Mouse (Mus musculus) midbrain, embryonic 15.5 days (tissue): ENCODE results near the gene Aagab. TPM values are rescaled to one million over a fixed set of nuclear protein-coding genes. Genes with fewer than 3 reads are reported as not detected.

Source experiments
- ATAC-seq: fragments of 200-750 bp; cut with Nextera tagmentation; replicated peaks from 2 replicates; pipeline ENCODE4 v1.8.0; 2017; ENCODE audit warnings: moderate TSS enrichment
- H3K27ac ChIP-seq: fragments of 300-500 bp; sonication (generic); 2 replicates; pipeline ENCODE4 v1.5.1; 2015; ENCODE audit warnings: mild to moderate bottlenecking, inconsistent platforms
- H3K27me3 ChIP-seq: fragments of 300-500 bp; sonication (generic); replicated peaks from 2 replicates; pipeline ENCODE4 v1.6.1; 2015; ENCODE audit warnings: inconsistent platforms
- H3K36me3 ChIP-seq: fragments of 300-500 bp; sonication (generic); replicated peaks from 2 replicates; pipeline ENCODE4 v1.6.1; 2015; ENCODE audit warnings: inconsistent platforms
- H3K4me1 ChIP-seq: fragments of 300-500 bp; sonication (generic); 2 replicates; pipeline ENCODE4 v1.6.1; 2015; ENCODE audit warnings: inconsistent platforms
- H3K4me2 ChIP-seq: fragments of 300-500 bp; sonication (generic); 2 replicates; pipeline ENCODE4 v1.6.1; 2015; ENCODE audit warnings: inconsistent platforms, mild to moderate bottlenecking, moderate library complexity
- H3K4me3 ChIP-seq: fragments of 300-500 bp; sonication (generic); 2 replicates; pipeline ENCODE4 v1.5.1; 2015; ENCODE audit warnings: mild to moderate bottlenecking, inconsistent platforms
- H3K9ac ChIP-seq: fragments of 300-500 bp; sonication (generic); 2 replicates; pipeline ENCODE4 v1.6.1; 2015; ENCODE audit warnings: mild to moderate bottlenecking, inconsistent platforms
- H3K9me3 ChIP-seq: fragments of 300-500 bp; sonication (generic); 2 replicates; pipeline ENCODE4 v1.6.1; 2016; ENCODE audit warnings: inconsistent platforms
- WGBS: fragments of 180-500 bp; shearing (Covaris S2); methylation state at CpG from one replicate; pipeline ENCODE4 v1.1.7; 2015; ENCODE audit warnings: mixed read lengths; 5-methylcytosine and 5-hydroxymethylcytosine counted together
- polyA plus RNA-seq: library from polyadenylated mRNA; unstranded; fragments of >200 nt; fragmentation: Nextera tagmentation; extraction: Ambion mirVana; gene quantifications from 2 replicates; pipeline ENCODE4 v1.2.1, GENCODE M21; 2015

Aagab gene
- polyA plus RNA-seq, 1 experiment from 2014 or later: 61.0 TPM

DNA sequence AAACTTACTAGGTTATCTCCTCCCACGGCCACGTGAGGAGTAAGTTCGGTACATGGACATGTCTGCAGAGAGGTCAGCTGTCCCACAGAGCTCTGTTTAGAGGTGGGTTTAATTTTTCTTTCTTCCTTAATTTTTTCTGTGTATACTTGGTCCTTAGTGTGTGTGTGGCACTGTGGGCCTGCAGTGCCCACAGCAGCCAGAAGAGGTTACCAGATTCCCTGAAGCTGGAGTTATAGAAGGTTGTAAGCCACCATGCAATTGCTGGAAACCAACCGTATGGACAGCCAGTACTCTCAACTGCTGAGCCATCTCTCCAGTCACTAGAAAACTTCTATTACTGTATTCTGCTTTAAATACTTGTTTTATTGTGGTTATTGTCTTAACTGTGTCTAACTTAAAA, 29.6 kb downstream of the Aagab start:
- Histone ChIP-seq H3K36me3 (peaks cover 4% of the 10 kb centered on the region; the same call in 1 of the 2 replicates), H3K27ac (no peak overlapping the region), H3K4me2 (no peak overlapping the region), H3K4me3 (no peak overlapping the region), H3K9me3 (no peaks in the 10 kb centered on the region), H3K9ac (no peak overlapping the region), H3K27me3 (no peaks in the 10 kb centered on the region), H3K4me1 (no peaks in the 10 kb centered on the region)
- no peak for ATAC-seq
- WGBS: 65% methylated on average over 4 of the region's 4 CpGs

DNA sequence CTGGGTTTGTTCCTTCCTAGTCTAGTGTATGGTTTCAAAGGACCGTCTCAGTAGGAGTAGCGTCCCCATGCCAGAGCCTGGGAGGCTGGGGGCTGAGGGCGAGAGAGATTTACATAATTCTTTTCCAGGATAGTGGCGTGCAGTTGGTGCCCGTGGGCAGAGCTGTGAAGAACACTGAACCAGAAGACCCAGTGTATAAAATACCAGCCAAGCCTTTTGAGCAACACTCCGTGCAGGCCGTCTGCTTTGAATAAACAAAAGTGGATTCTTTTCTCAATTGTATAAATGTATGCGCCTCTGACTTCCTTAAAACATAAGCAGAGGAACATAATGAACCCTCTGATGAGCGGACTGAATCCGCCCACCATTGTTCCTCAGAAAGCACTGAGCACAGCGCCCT, 30.5 kb downstream of the Aagab start:
- Histone ChIP-seq H3K4me2 (no peak overlapping the region), H3K4me3 (no peak overlapping the region), H3K4me1 (no peaks in the 10 kb centered on the region), H3K36me3 (peaks cover 9% of the 10 kb centered on the region; the same call in 1 of the 2 replicates), H3K9me3 (no peaks in the 10 kb centered on the region), H3K9ac (no peak overlapping the region), H3K27me3 (no peaks in the 10 kb centered on the region), H3K27ac (no peak overlapping the region)
- 24% methylated on average over 11 of the region's 11 CpGs for WGBS
- ATAC-seq: no peak

DNA sequence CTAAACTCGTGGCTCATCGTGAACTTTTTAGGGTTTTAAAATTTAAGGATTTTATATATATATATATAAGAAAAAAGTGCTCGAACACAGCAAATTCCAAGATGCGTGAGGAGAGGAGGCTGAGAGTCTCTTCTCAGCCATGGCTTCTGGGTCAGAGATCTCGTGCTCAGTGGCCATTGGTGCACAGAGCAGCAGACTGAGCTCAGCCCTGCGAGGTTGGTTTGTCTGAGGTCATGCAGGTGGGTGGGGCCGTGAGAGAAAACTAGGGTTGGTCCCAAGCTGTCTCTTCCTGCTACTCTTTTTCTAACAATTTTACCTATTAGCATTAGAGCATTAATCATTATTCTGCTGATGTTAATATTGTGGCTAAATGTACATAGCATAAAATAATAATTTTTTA, 30.9 kb downstream of the Aagab start:
- peaks cover 9% of the 10 kb centered on the region; the same call in 1 of the 2 replicates for H3K36me3 ChIP-seq
- no peak for ATAC-seq
- 50% methylated on average over 7 of the region's 7 CpGs for WGBS

DNA sequence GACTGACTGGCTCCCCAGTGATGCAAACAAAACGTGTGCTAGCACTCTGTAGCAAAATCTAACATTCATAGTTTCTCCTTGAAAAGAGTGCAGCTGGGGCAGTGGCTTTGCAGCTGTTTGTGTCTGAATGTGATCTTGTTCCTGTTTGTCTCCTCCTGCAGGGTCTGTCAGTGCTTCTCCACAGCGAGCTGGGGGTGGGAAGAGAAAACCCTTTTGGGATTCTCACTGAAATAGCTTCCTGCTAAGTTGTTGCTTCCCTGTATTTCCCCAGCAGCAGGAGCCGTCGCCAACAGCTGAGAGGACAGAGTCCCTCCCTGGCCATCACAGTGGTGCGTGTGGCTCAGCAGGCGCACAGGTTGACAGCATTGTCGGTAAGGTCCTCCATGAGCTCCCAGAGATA, 33.7 kb downstream of the Aagab start:
- H3K9me3 ChIP-seq: no peaks in the 10 kb centered on the region
- H3K27me3 ChIP-seq: no peaks in the 10 kb centered on the region
- 0 out of 2 replicates have a peak, but pooled peaks cover 5% of the 10 kb centered on the region for H3K36me3 ChIP-seq
- no peaks in the 10 kb centered on the region for H3K4me1 ChIP-seq
- H3K4me3 ChIP-seq: no peak overlapping the region
- no peak overlapping the region for H3K4me2 ChIP-seq
- ATAC-seq: no peak
- 70% methylated on average over 7 of the region's 7 CpGs for WGBS
- no peak overlapping the region for H3K9ac ChIP-seq
- no peak overlapping the region for H3K27ac ChIP-seq

More for the DNA sequence above, 30.9 kb downstream of the Aagab start:
- Histone ChIP-seq H3K4me3 (no peak overlapping the region), H3K27me3 (no peaks in the 10 kb centered on the region), H3K9me3 (no peaks in the 10 kb centered on the region), H3K4me2 (no peak overlapping the region), H3K27ac (no peak overlapping the region), H3K9ac (no peak overlapping the region), H3K4me1 (no peaks in the 10 kb centered on the region)

DNA sequence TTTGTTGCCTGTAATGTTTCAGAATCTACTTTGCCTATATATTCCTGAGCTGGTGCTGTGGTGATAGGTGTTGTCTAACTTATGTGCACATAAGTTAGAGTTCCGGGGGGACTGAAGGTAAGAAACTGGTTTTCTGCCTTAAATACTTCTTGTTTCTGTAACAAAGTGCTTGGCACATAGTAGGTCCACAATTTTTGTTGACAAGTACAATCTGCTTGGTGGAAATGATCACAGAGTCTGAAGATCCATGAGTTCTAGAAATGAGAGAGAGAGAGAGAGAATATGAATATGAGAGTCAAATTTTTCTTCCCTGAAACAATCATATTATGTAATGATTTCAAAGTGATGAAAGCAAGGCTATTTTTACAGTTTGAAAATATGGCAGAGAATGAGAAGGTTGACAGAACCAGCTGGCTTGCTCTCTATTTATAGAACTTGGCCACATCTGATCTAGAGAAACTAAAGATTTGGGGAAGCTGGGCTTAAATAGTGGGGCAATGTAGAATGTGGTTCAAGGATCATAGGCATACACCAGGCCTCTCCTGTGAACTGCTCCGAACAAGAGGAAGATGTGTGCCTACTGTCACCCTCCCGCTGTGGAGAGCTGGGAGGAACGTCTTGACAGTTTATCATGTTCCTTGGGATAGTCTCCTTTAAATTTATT, 39.7 kb downstream of the Aagab start:
- H3K27me3 ChIP-seq: no peaks in the 10 kb centered on the region
- no peak overlapping the region for H3K9ac ChIP-seq
- H3K4me1 ChIP-seq: no peaks in the 10 kb centered on the region
- H3K4me3 ChIP-seq: no peak overlapping the region
- no peaks in the 10 kb centered on the region for H3K9me3 ChIP-seq
- H3K27ac ChIP-seq: no peak overlapping the region
- ATAC-seq: no peak
- H3K36me3 ChIP-seq: 0 out of 2 replicates have a peak, but pooled peaks cover 5% of the 10 kb centered on the region
- H3K4me2 ChIP-seq: no peak overlapping the region
- 92% methylated on average over 4 of the region's 4 CpGs for whole genome bisulfite sequencing

DNA sequence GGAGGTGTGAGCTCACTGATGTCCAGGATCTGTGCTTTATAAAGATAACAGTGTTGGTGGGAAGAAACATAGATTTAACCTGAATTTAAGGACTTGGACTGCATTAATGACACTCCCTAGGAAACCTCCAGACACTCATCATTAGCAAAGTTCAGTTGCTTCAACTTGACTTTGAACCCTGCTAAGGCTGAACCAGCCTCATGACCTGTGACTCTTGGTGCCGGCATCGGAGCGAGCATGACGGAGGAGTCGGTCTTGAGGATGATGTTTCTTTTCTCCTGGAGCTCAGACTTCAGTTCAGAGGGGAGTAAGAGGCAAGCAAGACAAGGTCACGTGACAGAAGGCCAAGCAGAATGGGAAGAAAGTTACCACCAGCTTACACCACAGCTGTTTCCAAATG, 41.6 kb downstream of the Aagab start:
- WGBS: 92% methylated on average over 6 of the region's 6 CpGs
- Histone ChIP-seq H3K4me3 (no peak overlapping the region), H3K9ac (no peak overlapping the region), H3K27me3 (no peaks in the 10 kb centered on the region), H3K27ac (no peak overlapping the region), H3K4me2 (no peak overlapping the region), H3K4me1 (no peaks in the 10 kb centered on the region), H3K9me3 (no peaks in the 10 kb centered on the region), H3K36me3 (no peaks in the 10 kb centered on the region)
- no peak for ATAC-seq

DNA sequence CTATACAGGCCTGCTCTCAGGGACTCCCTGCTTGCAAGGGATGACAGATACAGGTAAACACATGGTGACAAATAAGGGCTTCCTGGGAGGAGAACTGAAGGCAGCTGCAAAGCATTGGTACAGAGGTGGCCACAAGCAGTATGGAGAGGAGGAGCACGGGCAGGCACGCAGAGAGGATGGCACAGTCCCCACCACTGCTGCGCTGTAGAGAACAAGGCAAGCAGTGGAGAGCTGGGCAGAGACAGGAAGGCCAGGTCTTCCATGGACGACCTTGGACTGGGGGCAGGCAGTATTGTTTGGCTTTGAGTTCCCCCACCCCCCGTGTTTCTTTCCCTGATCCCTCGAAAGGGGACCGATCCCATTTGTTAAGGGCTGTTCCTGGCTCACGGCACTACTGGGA, 42.6 kb downstream of the Aagab start:
- Histone ChIP-seq H3K36me3 (no peaks in the 10 kb centered on the region), H3K9me3 (no peaks in the 10 kb centered on the region), H3K4me2 (no peak overlapping the region), H3K4me3 (no peak overlapping the region), H3K27ac (no peak overlapping the region), H3K27me3 (no peaks in the 10 kb centered on the region), H3K9ac (no peak overlapping the region), H3K4me1 (no peaks in the 10 kb centered on the region)
- no peak for ATAC-seq
- WGBS: 85% methylated on average over 8 of the region's 8 CpGs

DNA sequence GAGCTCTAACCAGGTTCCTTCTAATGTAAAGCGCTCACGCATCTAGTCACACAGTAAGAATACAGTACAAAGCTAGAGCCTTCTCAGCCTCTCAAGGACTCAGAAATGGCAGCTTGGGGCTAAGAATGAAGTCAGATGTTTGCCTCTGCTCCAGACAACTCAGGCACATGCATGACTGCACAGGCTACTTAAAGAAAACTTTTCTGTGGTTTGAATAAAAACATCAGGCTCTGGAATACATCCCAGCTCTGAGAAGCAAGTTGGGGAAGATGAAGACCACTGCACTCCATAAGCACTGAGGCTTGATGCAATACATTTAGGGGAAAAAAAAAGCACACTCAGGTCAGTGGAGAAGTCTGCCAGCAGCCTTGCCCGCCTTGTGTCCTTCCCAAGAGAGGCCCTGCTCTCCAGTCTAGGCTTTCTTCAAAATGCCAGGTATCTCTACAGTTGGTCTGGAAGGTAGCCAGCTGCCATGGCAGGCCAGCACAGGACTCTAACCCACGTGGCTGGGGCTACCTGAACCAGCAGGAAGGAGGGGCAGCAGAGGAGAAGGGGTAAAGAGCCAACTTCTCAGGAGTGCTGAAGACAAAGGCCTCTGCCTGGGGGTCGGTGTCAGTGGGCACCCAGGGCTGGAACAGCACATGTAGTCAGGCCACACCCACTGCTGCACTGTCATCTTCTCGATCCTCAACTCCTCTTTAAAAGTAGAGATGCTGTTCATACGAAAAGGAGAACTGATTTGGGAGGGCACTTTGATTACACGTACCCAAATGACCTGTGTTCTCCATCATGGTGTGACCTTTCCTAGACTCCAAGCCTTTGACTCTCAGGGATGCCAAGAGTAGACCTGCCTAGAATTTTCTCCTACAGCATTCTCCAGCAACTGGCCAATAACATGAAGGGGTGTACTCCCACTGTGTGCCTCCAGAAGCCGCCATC, 45.4 kb downstream of the Aagab start:
- H3K27me3 ChIP-seq: no peaks in the 10 kb centered on the region
- H3K27ac ChIP-seq: no peak overlapping the region
- ATAC-seq: no peak
- no peaks in the 10 kb centered on the region for H3K36me3 ChIP-seq
- 85% methylated on average over 9 of the region's 9 CpGs for WGBS
- H3K9me3 ChIP-seq: no peaks in the 10 kb centered on the region
- no peak overlapping the region for H3K4me3 ChIP-seq
- no peak overlapping the region for H3K9ac ChIP-seq
- H3K4me2 ChIP-seq: no peak overlapping the region
- peaks cover 9% of the 10 kb centered on the region for H3K4me1 ChIP-seq

DNA sequence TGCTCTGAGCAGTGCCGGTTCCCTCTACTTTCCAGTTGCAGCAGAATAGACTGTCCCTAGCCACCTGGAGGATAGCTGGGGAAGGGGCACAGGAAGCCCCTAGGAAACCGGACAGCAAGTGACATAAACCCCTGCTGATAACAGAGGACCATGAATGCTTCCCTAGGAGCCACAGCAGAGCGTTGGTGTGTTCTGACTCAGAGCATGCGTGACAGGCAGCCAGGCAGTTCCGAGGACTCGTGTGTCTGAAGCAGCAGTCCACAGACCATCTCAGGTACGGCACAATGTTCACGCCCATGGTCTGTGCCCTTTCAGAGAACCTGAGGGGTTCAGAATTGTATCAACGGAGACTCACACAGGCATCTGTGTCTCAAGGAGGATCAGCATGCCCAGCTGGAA, 46.1 kb downstream of the Aagab start:
- no peak overlapping the region for H3K27ac ChIP-seq
- H3K27me3 ChIP-seq: no peaks in the 10 kb centered on the region
- ATAC-seq: no peak
- peaks cover 16% of the 10 kb centered on the region for H3K4me1 ChIP-seq
- no peaks in the 10 kb centered on the region for H3K36me3 ChIP-seq
- WGBS: 83% methylated on average over 9 of the region's 9 CpGs
- no peak overlapping the region for H3K4me3 ChIP-seq
- no peaks in the 10 kb centered on the region for H3K9me3 ChIP-seq
- no peak overlapping the region for H3K4me2 ChIP-seq
- H3K9ac ChIP-seq: no peak overlapping the region

DNA sequence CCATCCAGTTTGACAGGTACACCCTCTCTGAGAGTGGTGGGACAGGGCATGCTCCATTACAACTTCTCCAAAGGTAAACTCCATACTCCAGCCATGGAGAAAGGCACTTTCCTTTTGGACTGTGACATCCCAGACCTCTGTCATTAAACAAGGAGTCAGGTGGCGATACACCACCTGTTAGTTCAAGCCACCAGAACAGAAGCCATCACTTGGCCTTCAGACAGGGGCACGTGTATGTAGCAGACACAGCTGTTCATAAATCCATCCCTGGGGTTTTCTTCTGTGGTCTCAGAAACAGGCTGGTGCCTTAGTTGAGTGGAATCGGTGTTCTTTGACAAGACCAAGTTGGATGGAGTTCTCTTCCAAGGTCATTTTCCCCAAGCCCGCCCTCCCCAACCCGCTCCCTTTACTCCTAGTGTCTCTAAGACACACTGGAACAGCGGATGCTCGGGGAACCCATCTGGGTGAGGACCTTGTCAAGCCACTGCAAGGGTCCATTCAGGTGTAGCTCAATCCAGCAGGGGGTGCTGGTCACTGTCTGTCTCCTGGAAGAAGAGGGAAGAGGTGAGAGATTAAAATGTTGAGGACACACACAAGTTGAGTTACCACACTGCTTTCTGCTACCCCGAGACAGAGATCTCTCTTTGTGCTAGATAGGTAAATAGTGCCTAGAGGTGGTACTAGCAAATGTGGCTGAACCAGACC, 47.5 kb downstream of the Aagab start:
- Histone ChIP-seq H3K4me1 (peaks cover 26% of the 10 kb centered on the region), H3K9ac (no peak overlapping the region), H3K27ac (no peak overlapping the region), H3K27me3 (no peaks in the 10 kb centered on the region), H3K9me3 (no peaks in the 10 kb centered on the region), H3K36me3 (no peaks in the 10 kb centered on the region), H3K4me2 (no peak overlapping the region), H3K4me3 (no peak overlapping the region)
- no peak for ATAC-seq
- WGBS: 89% methylated on average over 8 of the region's 8 CpGs

DNA sequence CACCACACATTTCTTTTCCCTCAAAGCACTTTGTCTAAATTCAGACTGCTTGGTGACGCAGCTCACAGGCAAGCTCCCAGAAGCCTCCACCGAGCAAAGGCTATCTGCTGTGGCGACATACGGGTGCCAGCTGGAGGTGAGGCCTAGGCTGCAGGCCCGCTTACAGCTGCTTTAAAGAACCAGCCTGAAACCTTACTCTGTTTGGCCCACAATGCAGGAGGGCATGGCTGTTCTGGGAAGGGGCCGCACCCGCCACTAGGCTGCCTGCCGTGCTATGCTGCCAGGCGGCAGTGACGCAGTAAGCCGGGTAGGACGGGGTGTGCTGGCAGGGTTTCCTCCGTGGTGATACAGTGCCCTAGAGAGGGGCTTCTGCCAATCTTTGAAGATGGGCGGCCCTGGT, 48.4 kb downstream of the Aagab start:
- ATAC-seq: no peak
- no peak overlapping the region for H3K27ac ChIP-seq
- no peak overlapping the region for H3K9ac ChIP-seq
- H3K9me3 ChIP-seq: no peaks in the 10 kb centered on the region
- no peaks in the 10 kb centered on the region for H3K27me3 ChIP-seq
- peaks cover 26% of the 10 kb centered on the region for H3K4me1 ChIP-seq
- H3K36me3 ChIP-seq: no peaks in the 10 kb centered on the region
- 75% methylated on average over 14 of the region's 14 CpGs for WGBS
- no peak overlapping the region for H3K4me3 ChIP-seq
- H3K4me2 ChIP-seq: no peak overlapping the region

DNA sequence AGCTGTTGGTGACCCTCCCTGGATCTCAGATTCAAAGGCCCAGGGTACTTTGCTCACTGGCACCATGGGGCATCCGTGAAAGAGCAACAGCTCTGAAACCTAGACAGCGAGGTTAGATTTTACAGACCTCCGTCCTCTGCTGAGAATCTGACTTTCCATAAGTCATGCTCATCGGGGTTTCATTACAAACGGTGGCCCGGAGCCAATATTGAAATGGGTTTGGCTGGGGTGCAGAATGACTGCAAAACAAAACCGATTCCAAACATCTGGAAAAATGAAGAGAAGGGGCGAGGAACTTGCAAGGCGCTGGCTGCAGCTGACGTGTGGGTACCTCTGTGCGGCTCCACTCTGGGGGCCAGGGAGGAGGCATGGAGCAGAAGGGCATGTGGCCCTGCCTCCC, 49.1 kb downstream of the Aagab start:
- H3K4me1 ChIP-seq: peaks cover 26% of the 10 kb centered on the region
- H3K27me3 ChIP-seq: no peaks in the 10 kb centered on the region
- H3K4me3 ChIP-seq: no peak overlapping the region
- no peak overlapping the region for H3K9ac ChIP-seq
- WGBS: 75% methylated on average over 11 of the region's 11 CpGs
- no peak overlapping the region for H3K27ac ChIP-seq
- no peaks in the 10 kb centered on the region for H3K9me3 ChIP-seq
- H3K36me3 ChIP-seq: no peaks in the 10 kb centered on the region
- H3K4me2 ChIP-seq: no peak overlapping the region
- ATAC-seq: no peak
